Mouse (Mus musculus) right cerebral cortex, adult 2 months (tissue): ENCODE measurements around the gene Mical3.

Experiments used
- DNase-seq, 2 experiments: peaks; one replicate each; pipeline ENCODE4 v3.0.0; 2021 to 2022; ENCODE audit warnings: low spot score in 2 of 2

Mical3 gene

DNA sequence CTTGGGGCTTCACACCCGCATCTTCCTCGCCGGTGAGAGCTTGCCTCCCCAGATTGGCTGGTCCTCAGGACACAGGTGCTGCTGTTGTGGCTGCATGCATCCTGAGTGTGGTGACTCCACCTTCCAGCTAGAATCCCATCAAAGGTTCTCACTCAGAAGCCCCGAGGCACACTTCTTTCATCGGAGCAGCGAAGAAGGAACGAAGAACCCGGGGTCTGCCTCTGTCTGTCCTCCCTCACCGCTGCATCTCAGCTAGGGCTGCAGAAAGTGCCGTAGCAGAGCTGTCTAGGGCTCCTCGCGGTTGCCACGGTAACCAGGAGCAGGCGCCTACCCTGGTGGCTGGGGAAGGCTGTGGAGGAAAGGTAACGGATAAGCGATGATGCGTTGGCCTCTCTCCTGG lies at the start of gene Mical3:
TSS of gene Mical3 (minus strand) at position 227 of the 400 bp plus-strand sequence.
- peak; percentile 75 to 83 for DNase-seq

DNA sequence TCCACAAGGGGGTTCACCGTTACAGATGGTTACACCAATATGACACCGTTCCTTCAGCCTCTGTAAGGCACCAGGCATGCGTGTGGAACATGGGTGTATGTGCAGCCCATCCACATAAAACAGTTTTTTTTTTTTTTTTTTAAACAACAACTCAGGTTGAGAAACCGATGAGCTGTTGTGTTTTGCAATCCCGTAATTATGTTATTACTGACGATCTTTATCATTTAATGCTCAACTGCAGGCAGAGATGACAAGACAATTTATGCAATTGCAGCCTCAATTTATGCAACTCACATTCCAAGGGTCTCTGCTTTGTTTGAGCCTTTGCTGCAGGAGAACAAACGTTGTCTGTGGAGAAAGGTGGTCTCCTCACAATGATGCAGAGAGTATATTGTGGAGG lies 49.0 kb upstream of the Mical3 start:
- DNase-seq, result no peak

DNA sequence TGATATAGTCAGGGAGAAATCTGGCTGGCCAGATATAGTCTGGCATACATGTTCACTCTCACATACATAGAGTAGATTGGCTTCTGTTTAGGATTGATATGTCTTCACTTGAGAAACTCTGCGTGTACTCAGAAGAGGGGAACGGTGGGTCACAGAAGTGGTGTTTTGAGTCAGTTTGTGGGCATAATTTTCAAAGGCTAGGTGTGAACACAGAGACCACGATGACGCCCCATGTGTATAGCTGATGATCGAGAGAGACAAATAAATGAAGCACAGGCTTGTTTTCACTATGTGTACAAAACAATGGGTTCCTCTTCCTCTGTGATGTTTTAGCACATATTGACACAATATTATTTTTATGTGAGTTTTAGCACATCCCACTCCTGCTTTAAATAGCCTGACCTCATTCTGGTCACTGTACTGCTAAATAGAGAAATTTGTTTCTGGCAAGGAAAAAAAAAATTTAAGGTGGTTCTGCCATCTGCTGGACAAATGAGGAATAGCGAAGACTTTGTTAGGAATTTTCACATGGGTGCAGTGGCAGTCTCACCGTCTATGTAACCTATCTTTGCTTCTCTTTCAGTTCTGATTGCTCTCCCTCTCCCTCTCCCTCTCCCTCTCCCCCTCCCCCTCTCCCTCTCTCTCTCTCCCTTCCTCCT lies 48.0 kb upstream of the Mical3 start:
- DNase-seq, result peak; percentile 81 to 88

- no peak for DNase-seq
Measured at GRCm38 (mm10) chr6:121177118-121177708, 46.4 kb upstream of the Mical3 start.

DNA sequence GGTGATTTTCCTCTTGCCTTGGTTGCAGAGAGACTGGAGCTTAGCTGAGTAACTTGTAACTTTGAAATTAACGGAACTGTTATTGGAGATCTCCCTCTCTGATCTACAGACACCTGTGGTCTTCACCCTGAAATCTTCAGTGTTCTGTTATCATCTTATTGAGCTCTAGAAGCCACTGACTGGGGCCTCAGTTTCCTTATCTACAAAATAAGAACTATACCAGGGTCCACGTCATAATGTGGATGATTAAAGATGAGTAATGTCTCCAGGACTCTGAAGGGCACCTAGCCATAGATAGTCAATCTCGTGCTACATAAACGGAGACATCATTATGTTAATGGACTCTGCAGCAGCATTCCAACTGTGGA lies 45.9 kb upstream of the Mical3 start:
- DNase-seq, result no peak

DNA sequence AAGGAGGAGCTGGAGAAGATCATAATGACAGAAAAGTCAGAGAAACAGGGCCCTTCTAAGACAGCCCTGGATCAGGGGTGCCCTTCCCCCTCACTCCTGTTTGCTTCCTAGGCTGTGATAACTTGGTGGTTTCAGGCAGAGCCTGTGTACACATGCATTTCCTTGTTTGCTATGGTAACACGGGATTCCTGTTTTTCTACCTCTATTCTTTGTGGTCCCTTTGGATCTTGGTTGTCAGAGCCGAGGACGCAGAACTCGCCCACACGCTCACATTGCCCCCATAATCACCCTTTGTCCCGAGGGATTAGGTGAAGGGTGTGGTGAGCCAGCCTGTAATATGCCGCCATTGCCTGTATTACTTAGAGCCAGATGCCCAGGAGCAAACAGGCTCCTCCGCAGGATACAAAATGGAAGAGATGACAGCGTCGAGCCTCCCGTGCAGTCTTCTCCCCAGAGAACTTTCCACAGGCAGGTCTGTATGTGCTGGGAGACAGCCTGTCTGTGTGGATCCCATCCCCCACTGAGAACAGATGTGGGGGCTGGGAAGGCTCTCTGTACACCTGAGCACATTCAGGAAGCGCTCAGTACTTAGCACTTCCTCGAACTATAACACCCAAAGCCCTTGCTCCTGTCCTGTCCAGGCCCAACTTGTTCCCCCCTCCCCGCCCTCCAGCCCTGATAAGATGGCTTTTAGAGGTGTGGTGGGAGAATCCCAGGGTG lies 45.4 kb upstream of the Mical3 start:
- DNase-seq, result no peak

DNA sequence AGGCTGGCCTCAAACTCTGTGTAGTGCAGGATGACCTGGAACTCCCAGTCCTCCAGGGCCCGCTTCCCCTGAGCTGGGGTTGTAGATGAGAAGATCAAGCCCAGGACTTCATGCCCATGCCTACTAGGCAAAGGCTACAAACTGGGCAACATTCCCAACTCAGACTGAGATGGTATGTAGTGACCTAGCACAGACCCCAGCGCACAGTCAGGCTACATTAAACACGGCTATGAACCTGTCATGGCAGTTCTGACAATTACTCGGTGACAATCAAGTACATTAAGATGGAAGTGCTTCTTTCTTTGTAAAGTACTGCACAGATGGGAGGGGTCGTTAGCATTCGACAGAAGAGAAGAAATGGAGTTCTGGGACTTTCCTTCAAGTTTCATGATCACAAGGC lies 44.0 kb upstream of the Mical3 start:
- DNase-seq, result no peak

DNA sequence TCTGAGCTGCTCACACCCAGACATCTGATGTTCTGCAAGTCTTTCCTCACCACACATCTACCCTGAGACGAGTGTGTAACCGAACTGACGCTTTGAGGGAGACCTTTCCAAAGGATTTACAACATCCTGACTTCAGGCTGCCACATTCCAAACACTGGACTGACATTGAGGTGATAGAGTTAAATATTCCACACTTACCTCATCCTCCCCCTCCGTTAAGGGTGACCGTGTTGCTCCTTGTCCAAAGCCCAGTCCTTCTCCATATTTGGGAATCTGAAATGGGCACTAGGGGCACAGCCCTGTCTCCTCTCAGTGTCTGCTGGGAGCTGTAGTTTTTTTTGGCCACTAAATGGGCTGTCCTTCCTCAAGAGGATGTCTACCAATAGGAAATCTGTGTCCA lies 42.7 kb upstream of the Mical3 start:
- no peak for DNase-seq

DNA sequence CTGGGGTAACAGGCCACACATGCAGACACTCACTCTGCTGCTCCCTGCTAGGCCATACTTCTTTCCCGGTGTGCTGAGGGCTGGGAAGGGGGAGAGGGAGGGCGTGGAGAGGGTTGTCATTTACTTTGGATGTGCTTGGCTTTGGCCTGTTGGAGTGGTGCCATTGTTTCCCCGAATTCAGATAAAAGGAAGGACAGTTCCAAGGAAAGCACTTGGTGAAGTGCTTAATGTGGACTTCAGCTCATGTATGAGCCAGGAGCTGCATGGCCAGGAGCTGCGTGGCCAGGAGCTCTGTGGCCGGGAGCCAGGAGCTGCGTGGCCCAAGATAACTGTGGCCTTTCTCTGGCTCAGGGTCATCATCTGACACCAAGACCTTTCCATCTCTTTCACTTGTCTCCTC lies 40.3 kb upstream of the Mical3 start:
- no peak for DNase-seq

DNA sequence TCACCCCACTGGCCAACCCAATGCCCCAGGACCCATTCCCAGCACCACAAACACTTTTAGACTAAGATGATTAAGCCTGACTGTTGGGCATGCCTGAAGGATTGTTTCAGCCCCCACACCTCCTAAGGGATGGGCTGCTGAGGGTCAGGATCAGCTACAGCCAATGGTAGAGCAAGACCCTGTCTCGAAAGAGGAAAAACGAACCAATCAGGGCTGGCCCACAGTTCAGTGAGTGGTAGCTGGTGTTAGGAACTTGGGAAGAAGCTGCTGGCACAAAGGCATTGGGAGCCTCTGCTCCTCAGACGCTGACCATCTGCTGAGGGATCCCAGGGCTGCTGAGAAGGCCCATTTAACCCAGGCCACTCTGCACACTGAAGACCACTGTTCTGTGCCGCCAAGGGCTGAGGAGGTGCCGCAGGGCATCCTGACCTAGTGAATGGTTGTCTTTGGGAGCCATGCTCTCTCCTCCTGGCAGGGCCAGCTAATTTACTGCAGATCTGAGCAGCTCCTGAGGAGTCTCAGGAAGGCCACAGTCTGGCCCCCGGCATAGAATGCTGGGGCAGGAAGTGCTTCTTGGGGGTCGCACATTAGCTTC lies 36.7 kb upstream of the Mical3 start:
- no peak for DNase-seq

- no peak for DNase-seq
Measured at GRCm38 (mm10) chr6:121166098-121166552, 35.3 kb upstream of the Mical3 start.

GRCm38 (mm10) chr6:121162616-121163015 lies 31.8 kb upstream of the Mical3 start:
- no peak for DNase-seq

DNA sequence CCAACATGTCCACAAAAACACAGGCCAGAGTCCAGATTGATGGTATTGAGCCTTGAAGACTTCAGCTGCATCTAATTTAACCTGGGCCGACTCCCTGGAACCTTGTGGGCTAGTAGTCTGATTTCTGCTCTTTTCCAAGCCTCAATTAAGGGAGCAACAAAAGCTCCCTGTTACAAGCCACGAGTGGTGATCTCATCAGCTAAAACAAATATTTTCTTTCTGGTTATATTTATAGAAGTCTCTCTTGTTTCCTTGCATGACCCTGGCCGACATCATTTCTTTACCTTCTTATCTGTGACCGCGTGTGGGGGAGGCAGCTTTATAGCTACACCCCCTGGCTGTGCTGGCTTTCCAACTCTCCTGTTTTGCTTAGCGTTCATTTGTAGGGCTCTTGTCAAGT lies 29.3 kb upstream of the Mical3 start:
- no peak for DNase-seq

- DNase-seq, result no peak
Measured at GRCm38 (mm10) chr6:121159616-121160015, 28.8 kb upstream of the Mical3 start.

GRCm38 (mm10) chr6:121156030-121156429 lies 25.2 kb upstream of the Mical3 start:
- no peak for DNase-seq

DNA sequence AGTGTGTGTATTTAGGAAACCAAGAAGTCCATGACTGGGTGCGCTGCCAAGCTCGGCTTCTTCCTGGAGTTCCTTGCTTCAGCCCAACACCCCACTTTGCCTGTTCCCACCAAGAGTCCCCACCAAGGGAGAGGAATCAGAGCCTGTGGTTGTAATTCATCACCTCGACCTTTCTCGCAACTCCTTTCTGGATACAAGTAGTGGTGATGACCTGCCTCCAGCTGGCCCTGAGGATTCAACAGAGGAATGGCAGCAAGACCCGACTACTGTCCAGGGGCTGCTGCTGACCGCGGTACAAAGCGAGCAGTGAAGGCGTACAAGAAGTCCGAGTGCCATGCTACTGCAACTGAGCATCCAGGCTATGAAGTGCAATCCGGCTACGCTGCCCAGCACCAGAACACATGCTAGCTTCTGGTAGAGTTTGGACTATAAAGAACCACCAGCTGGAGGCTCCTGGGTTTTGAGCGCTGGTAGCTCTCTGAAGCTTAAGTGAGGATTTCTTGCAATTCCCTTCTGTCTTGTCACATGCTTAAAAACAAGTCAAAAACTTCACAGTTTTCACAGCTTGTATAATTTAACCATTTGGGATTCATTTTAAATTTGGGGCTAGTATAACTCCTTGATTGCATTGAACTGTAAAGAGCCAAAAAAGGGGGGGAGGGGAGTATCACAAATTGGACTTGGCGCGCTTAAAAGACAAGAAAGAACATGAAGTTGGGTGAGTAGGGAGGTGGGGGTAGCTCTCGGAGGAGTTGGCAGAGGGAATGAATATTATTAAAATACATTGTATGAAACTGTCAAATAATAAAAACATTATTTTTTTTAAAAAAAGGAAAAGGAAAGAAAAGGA lies 23.9 kb upstream of the Mical3 start:
- peak; percentile 21 to 26 for DNase-seq

DNA sequence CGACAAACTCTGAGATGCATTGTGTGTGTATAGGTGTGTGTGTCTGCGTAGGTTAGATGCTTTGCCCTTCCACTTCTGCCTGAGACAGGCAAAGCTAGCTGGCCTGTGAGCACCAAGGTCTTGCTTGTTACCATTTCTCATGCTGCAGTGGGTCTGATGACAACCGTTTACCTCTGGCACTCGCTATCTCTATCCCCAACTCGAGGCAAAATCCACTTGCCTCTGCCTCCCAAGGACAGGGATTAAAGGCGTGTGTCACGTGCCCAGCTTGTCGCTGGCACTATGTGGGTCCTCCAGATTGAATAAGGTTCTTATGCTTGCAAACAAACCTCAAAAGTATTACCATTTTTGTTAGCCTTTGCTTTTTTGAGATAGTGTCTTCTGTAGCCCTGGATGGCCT lies 22.4 kb upstream of the Mical3 start:
- DNase-seq, result no peak

- DNase-seq, result no peak
Measured at GRCm38 (mm10) chr6:121151732-121152131, 20.9 kb upstream of the Mical3 start.

DNA sequence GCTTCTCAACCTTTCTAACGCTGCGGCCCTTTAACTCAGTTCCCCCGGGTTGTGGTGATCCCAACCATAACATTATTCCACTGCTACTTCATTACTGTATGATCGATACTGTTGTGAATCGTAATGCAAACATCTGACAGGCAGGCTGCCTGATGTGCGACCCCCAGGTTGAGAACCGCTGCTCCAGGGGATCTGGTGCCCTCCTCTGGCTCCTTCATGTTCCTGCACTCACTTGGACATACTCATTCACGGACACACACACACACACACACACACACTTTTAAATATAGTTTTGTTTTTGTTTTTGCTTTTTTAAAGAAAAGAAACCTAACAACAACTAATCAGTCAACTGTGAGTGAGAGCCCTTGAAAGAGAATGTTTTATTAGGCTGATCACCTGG lies 19.3 kb upstream of the Mical3 start:
- no peak for DNase-seq

- no peak for DNase-seq
Measured at GRCm38 (mm10) chr6:121149420-121149819, 18.6 kb upstream of the Mical3 start.

DNA sequence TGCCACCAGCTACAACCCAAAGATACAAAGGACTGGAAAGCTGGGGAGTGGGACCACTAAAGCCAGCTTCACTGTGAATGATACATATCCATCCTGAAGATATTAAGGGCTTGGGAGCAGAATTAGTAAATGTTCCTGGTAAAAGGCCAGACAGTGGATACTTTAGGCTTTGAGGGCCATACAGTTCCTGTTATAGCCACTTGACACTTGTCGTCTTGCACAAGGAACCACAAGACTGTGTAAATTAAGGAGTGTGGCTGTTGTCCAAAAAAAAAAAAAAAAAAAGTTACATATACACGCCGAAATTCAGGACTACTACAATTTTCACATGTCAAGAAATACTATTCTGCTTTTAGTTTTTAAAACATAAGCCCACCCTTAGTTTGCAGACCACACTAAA lies 17.6 kb upstream of the Mical3 start:
- DNase-seq, result no peak

DNA sequence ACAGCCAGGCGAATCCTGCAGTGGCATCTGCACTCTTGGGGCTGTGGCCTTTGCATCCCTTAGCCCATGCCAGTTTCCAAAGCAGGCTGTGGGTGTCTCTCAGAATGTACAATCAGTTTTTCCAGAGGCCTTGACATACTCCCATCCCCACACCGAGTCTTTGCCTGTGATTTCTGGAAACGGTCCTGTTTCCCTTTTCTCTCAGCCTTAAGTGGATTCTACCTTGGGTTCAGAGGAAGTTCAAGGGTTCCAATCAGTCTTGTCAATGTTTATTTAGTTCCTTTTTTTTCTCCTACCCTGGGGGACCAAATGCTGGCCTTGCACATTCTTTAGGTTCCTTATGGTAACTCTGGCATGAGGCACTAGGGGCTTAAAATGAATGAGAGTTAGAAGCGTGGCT lies 16.0 kb upstream of the Mical3 start:
- no peak for DNase-seq
